Mouse (Mus musculus): ENCODE measurements around the gene Svbp.

The Svbp gene

GRCm38 (mm10) chr4:119194909-119195581, at the start of gene Svbp:
TSS of gene Svbp (plus strand) at chr4:119195306.
- DNase-seq: peak; percentile 87 to 90

- DNase-seq: no peak
Observed at GRCm38 (mm10) chr4:119146816-119147215, 48.3 kb upstream of the Svbp start.

- no peak for DNase-seq
Observed at GRCm38 (mm10) chr4:119147347-119147746, 47.8 kb upstream of the Svbp start.

- no peak for DNase-seq
Observed at GRCm38 (mm10) chr4:119148741-119149140, 46.4 kb upstream of the Svbp start.

- peak; percentile 35 to 53 for DNase-seq
Observed at GRCm38 (mm10) chr4:119157186-119157585, 37.9 kb upstream of the Svbp start.

- no peak for DNase-seq
Observed at GRCm38 (mm10) chr4:119157891-119158290, 37.2 kb upstream of the Svbp start.

- no peak for DNase-seq
Observed at GRCm38 (mm10) chr4:119161358-119161757, 33.7 kb upstream of the Svbp start.

- no peak for DNase-seq
Observed at GRCm38 (mm10) chr4:119162990-119163389, 32.1 kb upstream of the Svbp start.

- DNase-seq: no peak
Observed at GRCm38 (mm10) chr4:119165916-119166315, 29.2 kb upstream of the Svbp start.

- no peak for DNase-seq
Observed at GRCm38 (mm10) chr4:119167068-119167467, 28.0 kb upstream of the Svbp start.

GRCm38 (mm10) chr4:119167663-119168062, 27.4 kb upstream of the Svbp start:
- DNase-seq: peak; percentile 72 to 76

GRCm38 (mm10) chr4:119172919-119173650, 22.0 kb upstream of the Svbp start:
- no peak for DNase-seq

- DNase-seq: peak; percentile 93 to 95
Observed at GRCm38 (mm10) chr4:119173851-119174453, 21.2 kb upstream of the Svbp start, which contains the start of gene Zfp691. TSS of gene Zfp691 (minus strand) at chr4:119174195.

GRCm38 (mm10) chr4:119177702-119178101, 17.4 kb upstream of the Svbp start:
- no peak for DNase-seq

- DNase-seq: no peak
Observed at GRCm38 (mm10) chr4:119178331-119178730, 16.8 kb upstream of the Svbp start.

GRCm38 (mm10) chr4:119180133-119180707, 14.9 kb upstream of the Svbp start:
- no peak for DNase-seq

- no peak for DNase-seq
Observed at GRCm38 (mm10) chr4:119181456-119181855, 13.7 kb upstream of the Svbp start.

- no peak for DNase-seq
Observed at GRCm38 (mm10) chr4:119183525-119183924, 11.6 kb upstream of the Svbp start.

GRCm38 (mm10) chr4:119185771-119186170, 9.3 kb upstream of the Svbp start:
- no peak for DNase-seq

GRCm38 (mm10) chr4:119188060-119188785, 6.9 kb upstream of the Svbp start:
- no peak for DNase-seq

- DNase-seq: no peak
Observed at GRCm38 (mm10) chr4:119189392-119189791, 5.7 kb upstream of the Svbp start.

GRCm38 (mm10) chr4:119189864-119190263, 5.2 kb upstream of the Svbp start, which contains the start of gene Ermap:
TSS of gene Ermap (minus strand) at chr4:119190011.
- no peak for DNase-seq

GRCm38 (mm10) chr4:119190618-119191017, 4.5 kb upstream of the Svbp start:
- no peak for DNase-seq

Measured in thymus, postnatal 36 days (tissue).